Mouse (Mus musculus) layer of hippocampus, adult 9-11 months (tissue): ENCODE measurements around the gene Vmn2r99.

ENCODE experiments used
- DNase-seq: peaks from one replicate; pipeline ENCODE4 v3.0.0; 2022

Gene Vmn2r99

DNA sequence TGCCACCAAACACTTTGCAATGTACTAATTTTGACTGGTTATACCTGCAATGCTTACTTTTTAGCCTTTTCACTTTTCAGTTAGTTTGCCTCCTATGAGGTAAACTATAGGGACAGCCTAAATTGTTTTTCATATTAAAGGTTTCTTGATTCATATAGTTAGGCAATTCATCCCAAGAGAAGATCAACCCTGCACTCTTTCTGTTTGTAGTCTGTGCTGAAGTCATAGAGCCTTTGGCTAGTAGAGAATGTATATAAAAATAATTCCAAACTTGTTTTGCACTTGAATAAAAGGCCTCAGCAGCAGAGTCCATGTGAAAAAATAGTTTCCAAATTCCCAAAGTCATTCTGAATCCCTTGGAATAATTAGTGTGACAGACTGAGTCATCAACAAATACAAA, at the start of gene Vmn2r99:
Gene Vmn2r99 (plus strand): TSS at position 301 of the 400 bp plus-strand sequence.
- no peak for DNase-seq

DNA sequence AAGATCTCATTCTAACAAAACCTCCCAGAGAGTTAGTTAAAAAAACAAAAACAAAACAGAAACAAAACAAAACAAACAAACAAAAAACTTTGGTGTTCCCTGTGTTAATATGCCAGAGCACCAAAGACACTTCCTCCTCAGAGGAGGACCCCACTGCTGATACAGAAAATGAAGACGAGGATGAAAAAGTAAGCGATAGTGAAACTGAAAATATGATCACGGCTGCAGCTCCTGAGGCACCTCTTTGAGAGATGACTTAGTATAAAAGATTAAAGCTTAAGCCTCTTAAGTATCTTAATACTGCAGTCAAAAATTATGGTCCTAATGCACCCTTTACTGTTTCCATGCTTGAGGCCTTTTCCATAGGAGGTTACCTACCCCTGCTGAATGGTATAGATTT, 75.9 kb downstream of the Vmn2r99 start:
- no peak for DNase-seq

DNA sequence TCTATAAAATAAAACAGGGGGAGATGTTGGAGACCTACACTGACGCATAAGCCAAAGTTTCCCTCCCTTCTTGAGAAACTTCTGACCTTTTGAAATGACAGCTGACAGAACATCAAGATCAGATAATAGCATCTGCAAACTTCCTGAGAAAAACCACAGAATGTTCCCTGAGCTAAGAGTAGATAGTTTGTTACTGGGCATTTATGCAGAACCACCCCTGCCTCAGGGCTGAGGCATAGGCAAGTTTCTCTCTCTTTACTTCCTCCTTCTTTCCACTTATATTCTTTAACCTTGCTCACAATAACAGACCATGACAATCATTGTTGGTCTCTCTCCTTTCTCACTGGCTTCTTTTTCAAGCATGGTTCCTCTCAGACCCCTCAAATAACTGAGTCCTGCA, 83.2 kb downstream of the Vmn2r99 start:
- no peak for DNase-seq
